In genomic region chr3:94581138-94581780, GRCm38 (mm10) we compare ENCODE assay signal across 8 mouse cellular contexts. TPM values are rescaled to one million over a fixed set of nuclear protein-coding genes. Genes with fewer than 3 reads are reported as not detected.
DNase-seq lines count a peak whose midpoint lies in the region; ATAC-seq and TF ChIP-seq lines count a peak whose summit lies in the region.

No protein-coding gene starts in this region.

- peaks cover 17% of the 10 kb centered on the region for H3K4me1 ChIP-seq in midbrain, embryonic 11.5 days (ENCODE audit: control insufficient read depth, insufficient read depth, low read length)
- peaks cover 2% of the 10 kb centered on the region; the same call in 1 of the 2 replicates for H3K4me1 ChIP-seq in stomach, postnatal 0 days (replicated peaks; ENCODE audit: control insufficient read depth, insufficient read depth)

- H3K27me3 ChIP-seq in midbrain, embryonic 11.5 days (ENCODE audit: control insufficient read depth, insufficient read depth, low read length) = no peaks in the 10 kb centered on the region
- no peaks in the 10 kb centered on the region for H3K27me3 ChIP-seq in stomach, postnatal 0 days (ENCODE audit: control insufficient read depth, insufficient read depth, low read length)

- TF ChIP-seq EP300 in stomach, postnatal 0 days (optimal IDR thresholded peaks at IDR 0.05) = no peak

- WGBS in midbrain, embryonic 11.5 days = 2% methylated on average over 16 of the region's 16 CpGs
- 4% methylated on average over 16 of the region's 16 CpGs for WGBS in stomach, postnatal 0 days

- TF ChIP-seq CTCF in stomach, postnatal 0 days (IDR thresholded peaks at IDR 0.05; ENCODE audit: low read depth) = no peak

- H3K9ac ChIP-seq in midbrain, embryonic 11.5 days (ENCODE audit: low read length) = peak overlapping the region; percentile 91
- H3K9ac ChIP-seq in stomach, postnatal 0 days (ENCODE audit: low read length) = peak overlapping the region; percentile 83

- DNase-seq in urinary bladder, postnatal 14 days (ENCODE audit: low spot score) = peak; percentile 12
- no peak for DNase-seq in urinary bladder, postnatal 36 days (ENCODE audit: low spot score in 2 of 2)
- DNase-seq in embryo, embryonic 10.5 days (ENCODE audit: low spot score) = peak; percentile 53
- DNase-seq in heart, postnatal 4 days = peak; percentile 11
- peak; percentile 21 to 26 for DNase-seq in layer of hippocampus, postnatal 36 days
- DNase-seq in midbrain, embryonic 11.5 days (ENCODE audit: low spot score, missing footprints) = peak; percentile 88
- peak; percentile 26 for DNase-seq in stomach, postnatal 0 days (ENCODE audit: low spot score)
- no peak for DNase-seq in spleen, adult 18-20 months

- H3K4me3 ChIP-seq in midbrain, embryonic 11.5 days (ENCODE audit: low read depth, low read length) = peak overlapping the region; percentile 70
- H3K4me3 ChIP-seq in stomach, postnatal 0 days (ENCODE audit: low read depth, low read length) = peak overlapping the region; percentile 82

- no peaks in the 10 kb centered on the region for H3K9me3 ChIP-seq in midbrain, embryonic 11.5 days (ENCODE audit: control insufficient read depth, low read length)
- no peaks in the 10 kb centered on the region for H3K9me3 ChIP-seq in stomach, postnatal 0 days (ENCODE audit: control insufficient read depth, low read length)

- no peaks in the 10 kb centered on the region for H3K36me3 ChIP-seq in midbrain, embryonic 11.5 days (ENCODE audit: control insufficient read depth, insufficient read depth, low read length)
- no peaks in the 10 kb centered on the region for H3K36me3 ChIP-seq in stomach, postnatal 0 days (ENCODE audit: control insufficient read depth, insufficient read depth, low read length)

- no peak overlapping the region for H3K27ac ChIP-seq in midbrain, embryonic 11.5 days (ENCODE audit: low read depth, low read length)
- H3K27ac ChIP-seq in stomach, postnatal 0 days (replicated peaks) = peak overlapping the region; percentile 87

- H3K4me2 ChIP-seq in midbrain, embryonic 11.5 days = peak overlapping the region; percentile 76
- peak overlapping the region; percentile 56 for H3K4me2 ChIP-seq in stomach, postnatal 0 days (replicated peaks; ENCODE audit: low read depth)

- ATAC-seq in midbrain, embryonic 11.5 days (ENCODE audit: low FRiP score) = no peak
- ATAC-seq in stomach, postnatal 0 days (ENCODE audit: low FRiP score, low TSS enrichment) = no peak

RNA-seq across cellular contexts. Expression of gene Snx27, which starts 1.3 kb away (rescaled TPM):
- 10 to 100 TPM; 31.8 to 31.9 TPM for total RNA-seq in heart, postnatal 4 days (2021)
- 100 to 1,000 TPM; 113 to 119 TPM for total RNA-seq in layer of hippocampus, postnatal 36 days (2021)
- polyA plus RNA-seq in midbrain, embryonic 11.5 days (2014; fragmentation: Nextera tagmentation; extraction: Ambion mirVana) = 39.4 and 43.0 TPM in 2 replicates
- 17.6 and 20.3 TPM in 2 replicates for polyA plus RNA-seq in stomach, postnatal 0 days (2015; fragmentation: Nextera tagmentation; extraction: Ambion mirVana)

Comparison
In these comparisons a context has a peak if more than half of its experiments do, and no peak if none do; other contexts are left out.
1. DNase-seq: peak in urinary bladder, postnatal 14 days (single experiment), embryo, embryonic 10.5 days (single experiment), heart, postnatal 4 days (single experiment), layer of hippocampus, postnatal 36 days (2 of 2), midbrain, embryonic 11.5 days (single experiment) and stomach, postnatal 0 days (single experiment); none in urinary bladder, postnatal 36 days (0 of 2) and spleen, adult 18-20 months (0 of 2).